Mouse (Mus musculus) adrenal gland, adult 2 months (tissue): ENCODE data around the gene Aatk. TPM values are rescaled to one million over a fixed set of nuclear protein-coding genes. Genes with fewer than 3 reads are reported as not detected.
A peak's percentile ranks its signal among the peaks of the same experiment; 100 is the strongest.

Experiments
- DNase-seq: peaks from one replicate; pipeline ENCODE4 v3.0.0; 2021
- polyA plus RNA-seq: library from polyadenylated mRNA; depleted of rRNA; stranded (reverse); fragments of >200 nt; gene quantifications from 2 replicates; pipeline ENCODE4 v1.2.3, GENCODE M21; 2012
- total RNA-seq, 2 experiments: library from RNA; stranded (reverse); gene quantifications; 2 replicates each; pipeline ENCODE4 v1.2.3; 2021

The Aatk gene
- total and polyA plus RNA-seq, 3 experiments = 9.9 to 26.3 (median 15.5) TPM

DNA sequence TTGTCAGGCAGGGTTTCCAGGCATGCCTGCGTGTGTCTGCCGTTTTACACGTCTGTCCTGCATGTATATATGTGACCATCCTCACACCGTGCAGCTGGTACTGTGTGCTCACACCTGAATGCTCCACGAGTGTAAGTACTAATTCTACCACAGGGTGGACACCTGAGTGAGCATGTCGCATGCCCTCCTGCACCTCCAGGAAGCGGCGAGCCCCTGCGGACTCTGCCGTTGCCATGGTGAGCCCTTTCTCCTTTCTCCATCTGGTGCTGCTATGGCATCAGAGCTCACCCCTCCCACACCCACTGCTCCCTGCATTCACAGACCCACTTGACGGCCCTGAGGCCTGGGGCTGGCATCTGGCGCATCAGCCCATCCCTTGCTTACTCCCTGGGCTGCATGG, 24.1 kb downstream of the Aatk start:
- no peak for DNase-seq

DNA sequence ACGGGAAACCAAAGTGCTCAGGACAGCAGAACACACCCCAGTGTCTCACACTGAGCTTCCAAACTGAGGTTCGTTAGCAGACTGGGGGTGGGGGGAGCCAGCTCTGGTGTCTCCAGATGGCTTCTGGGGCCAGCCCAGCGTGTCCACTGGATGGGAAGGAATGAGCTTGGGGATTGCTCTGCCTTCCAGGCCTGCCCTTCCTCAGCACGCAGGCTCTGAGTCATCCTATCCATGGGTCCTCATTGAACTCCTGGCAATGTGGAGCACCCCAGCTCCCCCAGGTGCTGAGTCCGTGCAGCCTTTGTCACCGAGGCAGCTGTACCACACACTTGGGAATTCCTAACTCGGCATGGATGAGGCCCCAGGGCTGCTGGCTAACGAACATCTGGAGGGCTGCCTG, 24.8 kb downstream of the Aatk start:
- DNase-seq = no peak

DNA sequence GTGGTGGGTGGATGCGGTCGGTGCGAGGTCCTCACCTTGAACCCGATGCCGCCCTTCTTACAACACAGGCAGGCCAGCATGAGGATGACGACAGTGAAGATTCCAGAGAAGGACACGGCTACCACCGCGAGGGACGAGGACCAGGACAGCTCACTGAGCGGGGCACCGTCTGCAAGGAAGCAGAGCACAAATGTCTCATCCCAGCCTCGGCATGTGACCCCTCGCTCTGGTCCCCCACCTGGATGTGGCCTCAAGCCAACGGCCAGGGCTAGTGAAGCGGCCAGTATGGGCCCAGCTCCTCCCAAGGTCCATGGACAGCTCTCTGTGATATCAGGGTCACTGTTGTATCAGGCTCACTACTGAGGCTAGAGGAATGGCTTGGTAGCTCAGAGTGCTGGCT, 25.6 kb downstream of the Aatk start:
- DNase-seq = no peak

DNA sequence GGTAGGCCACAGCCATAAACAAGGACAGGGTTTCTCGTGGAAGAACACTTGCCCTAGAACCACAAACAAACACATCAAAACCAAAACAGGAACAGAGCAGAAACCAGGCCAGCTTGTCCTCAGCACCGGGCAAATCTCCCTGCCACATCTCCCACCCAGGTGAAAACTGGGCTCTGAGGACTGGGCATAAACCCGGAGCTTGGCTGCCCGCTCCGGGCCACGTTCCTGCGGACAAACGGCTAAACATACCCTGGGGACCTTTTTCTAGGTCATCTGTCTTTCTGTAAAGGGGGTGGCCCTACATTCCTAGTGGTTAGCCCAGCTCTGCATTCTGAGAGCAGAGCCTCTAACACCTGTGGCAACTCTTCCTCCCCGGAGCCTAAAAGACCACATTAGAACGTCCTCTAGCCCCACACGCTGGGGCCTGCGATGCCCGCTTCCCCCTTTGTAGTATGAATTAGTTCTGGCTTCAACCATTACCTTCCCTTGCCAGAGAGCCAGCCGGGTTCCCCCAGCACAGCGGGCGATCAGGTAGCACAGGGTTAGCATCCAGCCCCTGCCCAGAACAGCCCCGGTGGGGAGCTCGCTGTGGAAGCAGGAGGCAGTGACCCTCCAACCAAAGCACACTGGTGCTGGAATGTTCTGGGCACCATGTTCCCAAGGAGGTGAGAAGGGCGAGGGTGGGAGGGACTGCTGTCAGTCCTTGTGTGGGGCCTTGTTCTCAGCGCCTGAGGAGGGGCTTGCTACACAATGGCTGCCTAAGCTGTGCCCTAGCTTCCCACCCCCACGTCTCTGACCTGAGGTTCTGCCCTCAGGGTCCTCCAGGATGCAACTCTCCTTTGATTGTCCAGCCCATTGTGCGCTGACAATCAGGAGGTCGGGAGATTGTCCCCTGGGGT, 27.2 kb downstream of the Aatk start:
- no peak for DNase-seq

GRCm38 (mm10) chr11:120017011-120017410, 30.0 kb downstream of the Aatk start:
- no peak for DNase-seq

- DNase-seq = no peak
These were observed 32.2 kb downstream of the Aatk start for GRCm38 (mm10) chr11:120014758-120015157.

GRCm38 (mm10) chr11:120013174-120013711, 33.7 kb downstream of the Aatk start:
- DNase-seq = peak; percentile 83

DNA sequence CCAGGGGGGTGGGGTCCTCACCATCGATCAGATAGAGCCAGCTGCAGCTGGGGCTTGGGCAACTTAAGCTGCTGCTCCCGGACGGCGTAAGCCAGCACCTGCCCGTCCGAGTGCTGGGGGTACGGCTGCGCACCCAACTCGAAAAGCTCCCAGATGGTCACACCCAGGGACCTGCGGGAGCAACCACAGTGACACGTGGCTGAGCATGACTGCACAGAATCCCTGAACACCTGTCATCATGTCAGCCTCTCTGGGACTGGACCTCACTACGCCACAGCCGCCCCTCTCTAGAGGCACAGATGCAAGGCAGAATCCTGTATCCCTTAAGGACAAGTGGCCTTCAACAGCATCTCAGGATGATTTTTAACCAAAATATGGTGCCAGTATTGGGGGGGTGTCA, 34.3 kb downstream of the Aatk start:
- DNase-seq = no peak

- no peak for DNase-seq
These were observed 35.0 kb downstream of the Aatk start for GRCm38 (mm10) chr11:120011761-120012560.

DNA sequence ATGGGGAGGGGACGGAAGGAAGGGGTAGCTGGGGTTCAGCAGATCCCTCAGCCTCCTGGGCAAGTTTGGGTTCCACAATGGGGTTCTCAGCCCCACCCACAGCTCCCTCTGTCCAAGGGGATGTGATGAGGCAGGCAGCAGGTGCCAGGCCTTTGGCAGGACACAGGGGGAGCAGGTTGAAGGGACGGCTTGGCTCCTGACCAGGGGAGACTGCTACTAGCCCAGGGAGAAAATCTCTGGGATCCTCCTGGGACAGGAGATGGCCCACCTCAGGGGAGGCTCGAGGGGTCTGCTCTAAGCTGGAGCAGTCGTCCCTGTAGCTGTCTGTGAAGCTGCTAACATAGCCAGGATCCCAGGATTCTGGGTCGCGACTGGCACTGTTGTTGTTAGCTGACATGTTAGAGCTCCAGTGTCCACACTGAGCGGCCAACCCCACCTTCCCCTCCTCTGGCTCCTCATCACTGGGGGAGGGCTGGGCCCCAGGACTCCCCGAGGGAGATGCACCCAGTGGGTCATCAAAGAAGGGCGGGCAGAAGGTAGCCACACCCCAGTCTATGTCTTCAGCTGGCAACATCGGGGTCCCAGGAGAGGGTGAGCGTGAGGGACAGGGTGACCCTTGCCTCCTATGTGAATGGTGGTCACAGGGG, 35.7 kb downstream of the Aatk start:
- no peak for DNase-seq

DNA sequence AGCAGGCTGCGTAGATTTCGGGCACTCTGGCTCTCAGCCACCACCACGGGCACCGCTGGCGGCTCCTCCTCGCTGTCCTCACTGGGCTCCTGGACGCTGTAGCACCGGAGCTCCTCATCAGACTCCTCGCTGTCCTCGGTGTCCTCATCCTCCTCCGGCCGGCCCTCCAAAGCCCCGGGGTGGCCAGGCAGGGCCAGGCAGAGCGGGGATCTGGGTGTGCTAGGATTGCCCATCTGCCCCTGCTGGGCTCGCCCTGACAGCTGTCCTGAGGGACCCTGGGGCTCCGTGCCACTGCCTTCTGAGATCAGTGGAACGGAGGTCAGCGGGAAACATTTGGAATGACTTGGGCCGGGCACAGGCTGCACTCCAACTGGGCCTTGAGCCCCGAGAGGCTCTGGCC, 37.0 kb downstream of the Aatk start:
- no peak for DNase-seq

DNA sequence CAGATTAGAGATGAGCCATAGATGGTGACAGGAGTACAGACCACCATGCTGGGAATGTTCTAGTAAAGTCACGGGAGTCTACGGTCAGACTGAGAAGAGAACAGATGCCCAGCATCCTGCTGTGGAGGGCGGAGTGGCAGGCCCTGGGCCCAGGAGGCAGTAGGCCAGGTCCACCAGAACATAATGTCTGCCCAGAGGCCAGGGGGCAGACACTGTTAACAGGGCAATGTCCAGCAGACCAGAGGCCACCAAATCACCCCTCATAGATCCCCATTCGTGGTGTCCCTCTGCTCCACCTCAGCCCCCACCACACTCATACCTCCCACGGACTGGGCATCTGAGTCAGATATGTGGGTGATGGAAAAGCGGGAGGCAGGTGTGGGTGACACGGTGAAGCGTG, 38.0 kb downstream of the Aatk start:
- no peak for DNase-seq

DNA sequence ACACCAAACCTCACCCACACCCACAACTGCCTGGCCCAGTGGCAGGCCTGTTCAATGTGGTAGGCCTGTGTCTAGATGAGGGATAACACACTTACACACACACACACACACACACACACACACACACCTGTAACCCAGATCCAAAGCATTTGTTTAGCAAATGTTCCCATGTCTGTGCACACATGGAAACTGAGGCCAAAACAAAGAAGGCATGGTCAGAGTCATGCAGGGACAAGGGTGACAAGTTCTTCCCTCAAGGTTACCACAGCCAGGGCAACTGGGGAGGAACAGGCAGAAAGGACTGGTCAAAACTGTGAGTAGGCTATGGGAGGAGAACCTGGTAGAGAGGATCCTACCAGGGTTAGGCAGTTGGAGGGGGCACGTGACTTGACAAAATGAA, 38.5 kb downstream of the Aatk start:
- DNase-seq = no peak

- no peak for DNase-seq
These were observed 39.4 kb downstream of the Aatk start for GRCm38 (mm10) chr11:120007496-120008080.

DNA sequence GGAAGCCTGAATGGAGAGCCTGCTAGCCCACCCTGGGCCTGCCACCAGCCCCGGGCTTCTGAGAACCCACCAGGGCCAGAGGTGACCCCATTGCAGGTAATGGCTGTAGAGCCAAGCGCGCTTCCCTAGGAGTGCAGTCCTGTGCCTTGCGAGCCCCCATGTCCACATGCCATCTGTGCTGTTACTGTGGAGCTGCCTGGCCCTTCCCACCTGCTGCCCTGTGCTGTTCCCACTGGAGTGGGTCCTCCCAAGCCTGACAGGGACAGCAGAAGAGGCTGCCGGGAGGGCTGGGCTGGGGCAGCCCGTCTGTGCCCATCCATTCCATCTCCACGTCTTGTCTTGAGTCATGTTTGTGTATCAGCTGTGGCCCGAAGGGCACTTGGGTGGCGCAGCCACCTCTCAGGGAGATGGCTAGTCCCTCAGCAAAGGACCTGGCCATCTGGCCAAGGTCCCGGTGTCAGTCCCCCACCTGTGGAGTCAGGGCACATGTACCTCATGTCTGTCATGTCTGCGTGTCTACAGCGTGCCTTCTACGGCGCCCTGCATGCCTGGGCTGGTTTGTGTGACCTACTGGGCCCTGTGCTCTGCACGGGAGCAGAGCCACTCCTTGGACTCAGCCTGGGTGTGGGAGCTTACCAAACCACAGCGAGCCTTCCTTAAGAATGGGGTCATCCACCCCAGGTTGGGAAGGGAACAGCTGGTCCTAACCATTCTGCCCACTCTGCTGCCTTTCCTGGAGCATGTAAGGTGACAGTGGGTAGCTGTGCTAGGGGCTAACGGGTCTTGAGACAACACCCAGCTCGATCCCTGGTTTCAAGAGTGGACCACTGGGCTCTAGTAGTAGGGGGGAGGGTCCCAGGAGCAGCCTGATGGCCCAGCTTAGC, 41.3 kb downstream of the Aatk start:
- no peak for DNase-seq

DNA sequence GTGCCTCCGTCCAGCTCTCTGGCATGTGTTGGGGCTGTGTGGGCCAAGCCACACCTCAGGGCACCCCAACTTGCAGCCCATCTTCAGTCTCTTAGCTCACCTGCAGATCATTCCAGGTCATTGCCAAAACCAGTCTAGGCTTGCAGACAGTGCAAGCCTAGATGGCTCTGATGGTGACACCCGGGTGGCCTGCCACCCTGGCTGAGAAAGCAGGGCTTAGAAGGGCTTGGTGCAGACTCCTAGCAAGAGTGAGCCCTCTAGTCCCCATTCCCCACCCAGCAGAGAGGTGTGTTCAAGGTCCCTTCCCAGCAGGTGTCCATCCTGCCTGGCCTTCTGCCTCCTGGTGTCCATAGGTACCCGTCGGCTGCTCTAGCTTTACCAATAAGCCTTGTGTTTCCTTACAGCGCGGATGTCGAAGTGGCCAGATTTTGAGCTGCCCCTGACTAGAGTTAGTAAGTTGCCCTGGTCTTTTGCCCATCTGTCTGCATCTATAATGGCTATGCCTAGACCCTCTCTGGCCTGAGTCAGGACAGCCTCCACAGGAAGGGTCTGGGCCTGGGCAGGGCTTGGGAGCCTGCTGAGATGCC, 44.2 kb downstream of the Aatk start:
- DNase-seq = no peak

GRCm38 (mm10) chr11:120002041-120002440, 44.9 kb downstream of the Aatk start:
- no peak for DNase-seq

DNA sequence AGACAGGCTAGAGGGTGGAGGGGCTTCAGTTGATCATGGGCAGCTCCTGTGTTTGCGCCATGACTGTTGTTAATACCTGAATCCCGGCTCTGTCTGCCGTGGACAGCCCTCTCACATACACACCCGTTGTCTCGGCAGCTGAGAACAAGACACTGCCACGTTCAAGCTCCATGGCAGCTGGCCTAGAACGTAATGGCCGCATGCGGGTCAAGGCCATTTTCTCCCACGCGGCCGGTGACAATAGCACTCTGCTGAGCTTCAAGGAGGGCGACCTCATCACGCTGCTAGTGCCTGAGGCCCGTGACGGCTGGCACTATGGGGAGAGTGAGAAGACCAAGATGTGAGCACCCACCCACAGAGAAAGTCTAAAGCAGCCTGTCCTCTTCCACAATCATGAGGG, 49.6 kb downstream of the Aatk start:
- peak; percentile 78 for DNase-seq

DNA sequence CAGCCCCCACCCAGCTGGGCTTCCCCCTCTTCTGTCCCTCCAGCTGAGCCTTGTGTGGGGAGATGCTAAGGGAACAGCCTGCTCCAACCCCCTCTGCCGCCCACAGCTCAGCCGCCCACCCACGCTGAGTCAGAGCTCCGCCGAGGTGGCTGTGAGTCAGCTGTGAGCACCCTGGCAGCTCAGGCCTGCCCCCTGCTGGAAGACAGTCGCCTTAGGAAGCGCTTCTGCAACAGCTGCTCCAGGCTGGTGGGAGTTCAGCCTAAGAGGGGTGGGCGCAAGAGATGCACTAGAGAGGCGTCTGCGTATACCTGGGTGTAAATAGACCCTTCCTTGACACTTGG, 55.7 kb downstream of the Aatk start:
- peak; percentile 92 for DNase-seq

DNA sequence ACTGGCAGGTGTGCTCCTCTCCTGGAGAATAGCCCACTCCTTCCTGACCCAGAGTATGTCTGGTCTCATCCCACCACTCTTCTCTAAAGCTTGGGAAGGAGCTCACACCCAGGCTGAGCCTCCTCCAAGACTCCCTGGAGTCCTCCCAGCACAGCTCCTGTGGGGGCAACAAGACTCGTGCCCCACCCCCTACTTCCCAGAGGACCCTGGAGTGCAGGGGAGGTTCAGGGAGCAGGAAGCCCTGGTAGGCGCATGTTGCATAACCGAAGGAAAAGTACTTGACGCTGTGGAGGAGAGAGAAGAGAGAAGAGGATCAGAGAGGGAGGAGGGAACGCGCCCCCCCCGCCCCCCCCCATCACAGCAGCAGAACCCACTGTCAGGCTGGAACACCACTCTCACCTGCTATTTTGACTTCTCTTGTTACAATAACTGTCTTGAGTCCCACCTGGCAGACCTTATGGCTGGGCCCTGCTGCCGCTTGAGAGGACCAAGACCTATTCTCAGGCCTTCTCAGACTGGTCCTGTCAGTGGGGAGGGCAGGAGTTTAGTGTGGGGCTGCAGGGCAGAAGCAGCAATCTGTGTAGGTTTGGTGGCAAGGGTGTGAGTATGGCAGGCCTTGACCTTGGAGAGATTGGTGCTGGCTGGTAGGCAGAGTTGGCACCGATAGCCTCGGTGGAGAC, 56.2 kb downstream of the Aatk start:
- DNase-seq = peak; percentile 38
